Mouse (Mus musculus) thymus, adult 2 months (tissue): ENCODE measurements around the gene Kcmf1. TPM values are rescaled to one million over a fixed set of nuclear protein-coding genes. Genes with fewer than 3 reads are reported as not detected.

ENCODE experiments used
- DNase-seq: peaks from one replicate; pipeline ENCODE4 v3.0.0; 2021
- H3K27ac ChIP-seq: fragments of 200-500 bp; 2 replicates; pipeline ENCODE4 v1.5.1; 2012; ENCODE audit warnings: low read length, control low read depth; ENCODE audit not compliant: control insufficient read depth, insufficient read depth
- H3K27me3 ChIP-seq: fragments of 200-500 bp; 2 replicates; pipeline ENCODE4 v1.6.1; 2012; ENCODE audit warnings: mild to moderate bottlenecking, low read length, moderate library complexity, mixed read lengths; ENCODE audit not compliant: control insufficient read depth, insufficient read depth
- H3K36me3 ChIP-seq: fragments of 200-500 bp; 2 replicates; pipeline ENCODE4 v1.6.1; 2012; ENCODE audit warnings: mild to moderate bottlenecking, low read length, moderate library complexity; ENCODE audit not compliant: control insufficient read depth, insufficient read depth
- H3K4me1 ChIP-seq: fragments of 200-500 bp; replicated peaks from 2 replicates; pipeline ENCODE4 v1.6.1; 2012; ENCODE audit warnings: low read length; ENCODE audit not compliant: control insufficient read depth, insufficient read depth
- H3K4me3 ChIP-seq: fragments of 200-500 bp; 2 replicates; pipeline ENCODE4 v1.5.1; 2012; ENCODE audit warnings: mild to moderate bottlenecking, low read length, control low read depth, moderate library complexity; ENCODE audit not compliant: control insufficient read depth, insufficient read depth
- CTCF ChIP-seq: fragments of 200-500 bp; IDR thresholded peaks from 2 replicates; pipeline ENCODE4 v1.5.1; 2012; ENCODE audit warnings: mild to moderate bottlenecking, control low read depth, low read length, moderate library complexity, borderline replicate concordance; ENCODE audit not compliant: control insufficient read depth, poor library complexity, insufficient read depth; ENCODE audit errors: extremely low read depth
- POLR2A ChIP-seq: fragments of 200-500 bp; IDR thresholded peaks from 2 replicates; pipeline ENCODE4 v1.6.1; 2012; ENCODE audit warnings: mild to moderate bottlenecking, low read length, control low read depth, moderate library complexity; ENCODE audit not compliant: control insufficient read depth, poor library complexity, insufficient read depth; ENCODE audit errors: extremely low read depth
- WGBS: fragments of 180-500 bp; shearing (Covaris S2); methylation state at CpG from one replicate; pipeline ENCODE4 v1.1.7; 2018; 5-methylcytosine and 5-hydroxymethylcytosine counted together
- polyA plus RNA-seq: library from polyadenylated mRNA; depleted of rRNA; stranded (reverse); fragments of >200 nt; gene quantifications from 2 replicates; pipeline ENCODE4 v1.2.3, GENCODE M21; 2012

The Kcmf1 gene
- polyA plus RNA-seq, 1 experiment: 162 TPM

- no peak for DNase-seq
- no peaks in the 10 kb centered on the region for H3K27me3 ChIP-seq
- H3K4me3 ChIP-seq: no peak overlapping the region
- 89% methylated on average over 7 of the region's 7 CpGs for WGBS
- TF ChIP-seq POLR2A (no peak), CTCF (no peak)
- H3K27ac ChIP-seq: no peak overlapping the region
- peaks cover 4% of the 10 kb centered on the region; the same call in 1 of the 2 replicates for H3K4me1 ChIP-seq
- no peaks in the 10 kb centered on the region for H3K36me3 ChIP-seq
Measured at GRCm38 (mm10) chr6:72900952-72901351, 1.2 kb upstream of the Kcmf1 start.

GRCm38 (mm10) chr6:72899201-72899780, 488 bp downstream of the Kcmf1 start:
- TF ChIP-seq CTCF: no peak
- TF ChIP-seq POLR2A: no peak
- peak; percentile 63 for DNase-seq
- peaks cover 4% of the 10 kb centered on the region; the same call in 1 of the 2 replicates for H3K4me1 ChIP-seq
- H3K27me3 ChIP-seq: no peaks in the 10 kb centered on the region
- H3K4me3 ChIP-seq: peak overlapping the region; percentile 61
- peak overlapping the region; percentile 48; the same call in 1 of the 2 replicates for H3K27ac ChIP-seq
- 1% methylated on average over 82 of the region's 85 CpGs for WGBS
- no peaks in the 10 kb centered on the region for H3K36me3 ChIP-seq

GRCm38 (mm10) chr6:72898244-72899200, 1.3 kb downstream of the Kcmf1 start:
- 1% methylated on average over 65 of the region's 71 CpGs for WGBS
- peak; percentile 60 for DNase-seq
- Histone ChIP-seq H3K4me3 (peak overlapping the region; percentile 61), H3K27me3 (no peaks in the 10 kb centered on the region), H3K36me3 (no peaks in the 10 kb centered on the region), H3K4me1 (peaks cover 4% of the 10 kb centered on the region; the same call in 1 of the 2 replicates), H3K27ac (no peak overlapping the region)
- no peak for TF ChIP-seq POLR2A
- TF ChIP-seq CTCF: no peak

GRCm38 (mm10) chr6:72895000-72895399, 4.8 kb downstream of the Kcmf1 start:
- H3K36me3 ChIP-seq: no peaks in the 10 kb centered on the region
- no peaks in the 10 kb centered on the region; the same call in 1 of the 2 replicates for H3K4me1 ChIP-seq
- no peak for TF ChIP-seq POLR2A
- H3K27ac ChIP-seq: no peak overlapping the region
- DNase-seq: no peak
- 88% methylated on average over 3 of the region's 3 CpGs for WGBS
- no peaks in the 10 kb centered on the region for H3K27me3 ChIP-seq
- H3K4me3 ChIP-seq: no peak overlapping the region

GRCm38 (mm10) chr6:72891238-72891637, 8.5 kb downstream of the Kcmf1 start:
- Histone ChIP-seq H3K27ac (no peak overlapping the region), H3K4me1 (no peaks in the 10 kb centered on the region; the same call in 1 of the 2 replicates), H3K36me3 (no peaks in the 10 kb centered on the region), H3K4me3 (no peak overlapping the region), H3K27me3 (no peaks in the 10 kb centered on the region)
- no peak for DNase-seq
- TF ChIP-seq CTCF: no peak
- no peak for TF ChIP-seq POLR2A
- 94% methylated on average over 2 of the region's 2 CpGs for WGBS

GRCm38 (mm10) chr6:72888655-72889054, 11.1 kb downstream of the Kcmf1 start:
- DNase-seq: no peak
- Histone ChIP-seq H3K27me3 (no peaks in the 10 kb centered on the region), H3K36me3 (no peaks in the 10 kb centered on the region), H3K4me3 (no peak overlapping the region), H3K27ac (no peak overlapping the region), H3K4me1 (peaks cover 3% of the 10 kb centered on the region)
- 95% methylated on average over 2 of the region's 2 CpGs for WGBS
- no peak for TF ChIP-seq CTCF
- no peak for TF ChIP-seq POLR2A
